In genomic region chr9:89198349-89198748, GRCm38 (mm10) we compare ENCODE assay signal across 30 mouse cellular contexts. TPM values are rescaled to one million over a fixed set of nuclear protein-coding genes. Genes with fewer than 3 reads are reported as not detected.
"Had no signal": no experiment of that assay in that cellular context is flagged by ENCODE, and none has a peak within 500 bp of the region (broad histone marks: within the 10 kb centered on the region; RNA-seq: fewer than 3 reads in every experiment).

No protein-coding gene starts in this region.

RNA-seq across cellular contexts. Expression of gene Bcl2a1b, which starts 0.7 kb away (rescaled TPM):
- total RNA-seq: gastrocnemius, adult 18-20 months; gastrocnemius, adult 8-10 months; gastrocnemius, postnatal 14 days; gastrocnemius, postnatal 36 days; layer of hippocampus, postnatal 14 days had no signal
- polyA plus RNA-seq: heart, embryonic 10.5 days had no signal

RNA-seq across cellular contexts. Expression of gene Gm29094, which starts 0.8 kb away (rescaled TPM):
- total RNA-seq: gastrocnemius, adult 18-20 months; gastrocnemius, adult 8-10 months; gastrocnemius, postnatal 14 days; gastrocnemius, postnatal 36 days; heart, postnatal 10 days; heart, postnatal 25 days; hindbrain, postnatal 0 days; layer of hippocampus, adult 18-20 months; layer of hippocampus, postnatal 14 days; layer of hippocampus, postnatal 36 days; left cerebral cortex, adult 18-20 months; left cerebral cortex, postnatal 10 days; left cerebral cortex, postnatal 25 days; left cerebral cortex, postnatal 4 days; liver, adult 2 months had no signal
- polyA plus RNA-seq: gonadal fat pad, adult 2 months; heart, embryonic 10.5 days; heart, embryonic 12.5 days; heart, embryonic 14.5 days; hindbrain, embryonic 11.5 days; hindbrain, embryonic 13.5 days; hindbrain, embryonic 15.5 days; hindbrain, postnatal 0 days; intestine, embryonic 14.5 days; kidney, adult 2 months; kidney, embryonic 15.5 days; large intestine, adult 2 months; limb, embryonic 11.5 days; limb, embryonic 13.5 days; limb, embryonic 15.5 days; liver, adult 2 months; liver, embryonic 12.5 days had no signal
